Mouse (Mus musculus) erythroblast, embryonic 14.5 days (primary cell): Measurements from ENCODE around the gene BC048507.

Source experiments
- GATA1 ChIP-seq: IDR thresholded peaks from 2 replicates; pipeline ENCODE4 v1.6.1; 2012; ENCODE audit warnings: low read length, inconsistent platforms, mixed read lengths
- TAL1 ChIP-seq: IDR thresholded peaks from 3 replicates; pipeline ENCODE4 v1.6.1; 2012; ENCODE audit warnings: low read length, inconsistent platforms, mixed read lengths

DNA sequence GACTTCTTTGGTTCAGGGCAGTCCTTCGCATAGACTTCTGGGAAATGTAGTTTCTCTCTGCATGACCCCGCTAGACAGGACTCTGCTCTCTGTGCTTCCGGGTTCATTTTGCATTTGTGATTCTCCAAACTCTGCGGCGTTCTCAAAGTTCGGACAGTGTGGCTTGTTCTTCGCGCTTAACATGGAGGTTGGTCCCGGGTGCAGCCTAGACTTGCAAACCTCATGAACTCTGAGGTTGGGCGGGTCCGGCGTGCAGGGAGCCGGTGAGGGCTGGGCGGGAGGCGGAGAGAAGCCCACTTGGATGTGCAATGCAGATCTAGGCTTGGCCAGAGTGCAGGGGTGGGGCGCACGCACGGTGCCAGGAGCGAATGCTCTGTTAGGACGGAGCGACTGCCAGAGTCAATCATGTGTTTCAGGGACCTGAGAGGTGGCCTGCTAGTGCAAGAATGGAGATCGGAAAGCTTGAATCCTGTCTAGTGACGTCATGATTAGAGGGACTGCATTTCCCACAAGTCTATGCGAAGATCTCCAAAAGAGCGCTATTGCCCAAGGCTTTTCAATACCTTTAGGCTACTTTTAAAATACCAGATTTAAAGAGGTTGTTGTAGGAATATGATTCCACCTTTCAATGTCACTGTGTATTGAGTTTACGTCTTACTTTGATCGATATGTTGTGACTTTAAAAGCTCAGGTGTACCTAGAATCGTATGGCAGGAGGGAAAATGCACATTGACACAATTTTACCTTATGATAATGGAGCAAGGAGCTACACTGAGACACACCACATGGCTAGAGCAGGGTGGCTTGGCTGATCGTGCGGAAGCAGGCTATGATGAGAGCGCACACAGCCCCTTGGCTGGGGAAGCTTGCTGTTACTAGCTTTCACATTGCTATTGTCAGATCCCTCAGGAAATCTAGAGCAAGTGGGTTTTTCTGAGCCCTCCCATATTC, 49.1 kb upstream of the BC048507 start, which contains the start of gene Zfp273:
- no peak for TF ChIP-seq GATA1
- no peak for TF ChIP-seq TAL1
